Mouse (Mus musculus) right cerebral cortex, postnatal 36 days (tissue): ENCODE data around the gene Dicer1.
"Not testable (repeated sequence)": the region's sequence is repeated elsewhere in the genome, so short reads cannot be mapped to it uniquely, and the experiment has no call there.

Experiments used
- DNase-seq, 2 experiments: peaks; one replicate each; pipeline ENCODE4 v3.0.0; 2022; ENCODE audit warnings: low spot score in 2 of 2, mixed read lengths in 1 of 2

Dicer1 gene

GRCm38 (mm10) chr12:104740841-104741787 is 10.6 kb downstream of the Dicer1 start:
- no peak for DNase-seq

- no peak for DNase-seq
These were observed 12.8 kb downstream of the Dicer1 start for GRCm38 (mm10) chr12:104738931-104739330.

- DNase-seq = no peak
These were observed 13.3 kb downstream of the Dicer1 start for GRCm38 (mm10) chr12:104738446-104738845.

DNA sequence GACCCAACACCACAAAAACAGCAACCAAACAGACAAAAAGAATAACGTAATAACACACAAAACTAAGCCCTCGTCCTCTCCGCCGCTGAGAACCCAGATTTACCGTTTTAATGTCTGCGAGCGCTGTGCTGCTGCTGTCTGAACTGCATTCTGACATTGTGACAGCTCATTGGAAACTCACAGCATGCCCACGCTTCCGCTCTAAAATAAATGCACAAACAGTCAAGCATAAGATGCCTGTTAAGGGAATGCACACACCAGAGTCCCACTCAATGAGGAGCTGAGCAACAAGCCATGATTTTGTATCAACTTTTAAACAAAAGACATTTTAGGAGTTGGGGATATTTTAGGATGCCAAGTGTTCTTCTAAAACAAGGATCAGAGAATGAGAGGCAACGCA is 14.1 kb downstream of the Dicer1 start:
- peak; percentile 38 to 62 for DNase-seq

DNA sequence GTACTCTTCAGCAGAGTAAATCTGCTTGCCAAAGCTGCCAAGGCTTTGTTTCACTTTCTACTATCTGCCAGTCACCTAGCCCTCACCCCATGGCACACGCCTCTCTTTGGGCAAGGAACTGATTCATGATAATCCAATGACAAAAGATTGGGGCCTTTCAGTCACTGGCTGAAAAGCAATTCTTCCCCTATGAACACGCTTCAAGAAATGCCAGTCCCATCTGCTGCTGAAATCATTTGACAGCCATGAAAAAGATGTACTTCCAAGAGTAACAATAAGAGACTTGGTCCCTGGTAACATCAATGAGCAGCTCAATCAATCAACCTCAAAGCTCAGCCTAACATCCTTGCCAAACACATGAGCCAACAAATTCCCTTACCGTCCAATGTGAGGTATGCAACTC is 15.8 kb downstream of the Dicer1 start:
- DNase-seq = no peak

DNA sequence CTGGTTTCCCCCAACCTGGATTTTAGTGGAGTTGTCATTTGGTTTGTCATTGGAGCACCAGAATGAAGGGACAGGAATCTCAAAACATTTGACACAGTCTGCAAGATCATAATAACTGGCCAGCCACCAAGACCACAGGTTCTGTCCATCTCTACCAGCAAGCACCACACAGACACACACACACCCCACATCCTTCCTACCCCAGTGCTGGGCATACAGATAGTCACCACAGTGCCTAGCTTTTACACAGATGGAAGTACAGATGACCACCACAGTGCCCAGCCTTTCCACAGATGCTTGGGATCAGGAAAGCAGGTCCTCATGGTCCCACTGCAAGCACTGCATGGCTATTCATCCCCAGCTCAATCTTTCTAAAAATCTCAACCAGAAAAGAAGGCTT is 18.6 kb downstream of the Dicer1 start:
- no peak for DNase-seq

DNA sequence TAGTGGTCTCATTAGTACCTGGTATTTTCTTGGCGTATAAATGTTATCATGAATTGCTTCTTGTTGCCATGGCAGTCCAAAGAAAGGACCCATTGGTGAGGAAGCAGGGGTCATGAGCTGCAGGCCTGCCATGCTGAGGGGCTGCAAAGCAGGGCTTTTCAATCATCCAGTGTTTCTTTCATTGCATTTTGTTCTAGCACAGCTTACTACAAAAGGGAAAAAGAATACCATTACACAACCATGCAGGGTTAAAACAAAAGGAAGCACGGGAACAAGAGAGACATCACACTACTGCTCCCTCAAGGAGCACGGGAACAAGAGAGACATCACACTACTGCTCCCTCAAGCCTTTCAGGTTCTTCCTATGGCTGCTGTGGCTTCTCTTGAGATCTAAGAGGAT is 20.0 kb downstream of the Dicer1 start:
- DNase-seq = no peak

DNA sequence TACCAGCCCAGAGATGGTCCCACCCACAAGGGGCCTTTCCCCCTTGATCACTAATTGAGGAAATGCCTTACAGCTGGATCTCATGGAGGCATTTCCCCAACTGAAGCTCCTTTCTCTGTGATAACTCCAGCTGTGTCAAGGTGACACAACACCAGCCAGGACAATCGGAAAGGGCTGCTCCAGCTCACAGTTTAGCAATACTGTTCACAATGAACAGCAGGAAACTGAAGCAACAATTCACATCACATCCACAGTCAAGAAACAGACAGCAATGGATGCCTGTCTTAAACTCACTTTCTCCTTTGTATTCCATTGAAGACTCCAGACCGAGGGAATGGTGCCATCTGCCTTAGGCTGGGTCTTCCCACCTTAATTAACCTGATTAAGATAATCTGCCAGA is 25.3 kb downstream of the Dicer1 start:
- DNase-seq = not testable (repeated sequence)

DNA sequence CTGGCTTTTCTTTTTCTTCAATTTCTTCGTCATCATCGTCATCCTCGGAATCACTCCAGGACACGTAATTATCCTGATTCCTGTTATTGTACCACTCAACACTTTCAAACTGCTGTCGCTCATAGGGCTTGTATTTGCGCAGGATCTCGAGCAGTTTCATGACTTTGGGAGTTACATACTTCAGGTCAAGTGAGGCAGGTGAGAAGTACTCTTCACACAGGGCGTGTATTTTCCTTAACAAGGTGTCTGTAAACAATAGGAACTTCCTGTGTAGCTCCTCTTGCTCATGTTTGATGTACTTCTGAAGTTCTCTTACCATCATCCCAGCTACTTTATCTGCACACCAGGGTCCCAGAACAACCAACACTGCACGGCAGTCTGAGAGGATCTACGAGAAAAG is 29.7 kb downstream of the Dicer1 start:
- DNase-seq = no peak

DNA sequence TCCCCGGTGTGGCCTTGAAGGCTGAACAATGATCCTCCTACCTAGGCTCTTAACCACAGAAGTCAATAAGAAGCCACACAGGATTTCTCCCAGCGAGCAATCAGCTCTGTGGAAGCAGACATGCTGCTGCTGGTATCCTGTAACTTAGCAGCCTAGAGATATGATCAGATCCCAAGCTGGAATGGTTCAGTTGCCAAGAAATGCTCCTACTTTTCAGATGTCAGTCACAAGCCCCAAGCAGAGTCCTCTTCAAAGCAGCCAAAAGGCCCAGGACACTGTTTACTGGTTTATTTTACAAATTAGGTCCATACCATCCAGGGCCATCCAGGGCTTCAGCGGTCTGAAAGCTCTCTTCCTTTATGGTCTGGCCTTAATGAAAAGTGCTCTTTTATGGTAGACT is 30.7 kb downstream of the Dicer1 start:
- DNase-seq = no peak

DNA sequence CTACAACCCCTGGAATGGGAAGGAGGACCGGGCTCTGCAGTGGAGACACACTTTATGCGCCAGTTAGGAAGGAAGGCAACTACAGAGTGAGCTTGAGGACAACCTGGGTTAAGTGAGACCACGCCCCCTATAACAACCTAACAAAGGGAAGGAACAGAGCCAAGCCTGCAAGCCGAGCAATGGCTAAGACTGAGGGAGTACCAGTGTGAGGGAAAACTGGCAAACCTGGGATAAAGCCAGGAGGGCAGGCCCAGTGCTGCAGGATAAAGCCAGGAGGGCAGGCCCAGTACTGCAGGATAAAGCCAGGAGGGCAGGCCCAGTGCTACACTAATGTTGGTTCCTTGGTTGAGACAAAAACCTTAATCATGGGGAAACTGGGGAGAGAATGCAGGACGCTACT is 32.8 kb downstream of the Dicer1 start:
- DNase-seq = no peak

- DNase-seq = no peak
These were observed 35.3 kb downstream of the Dicer1 start for GRCm38 (mm10) chr12:104716409-104716808.

- DNase-seq = no peak
These were observed 36.3 kb downstream of the Dicer1 start for GRCm38 (mm10) chr12:104715453-104715852.

DNA sequence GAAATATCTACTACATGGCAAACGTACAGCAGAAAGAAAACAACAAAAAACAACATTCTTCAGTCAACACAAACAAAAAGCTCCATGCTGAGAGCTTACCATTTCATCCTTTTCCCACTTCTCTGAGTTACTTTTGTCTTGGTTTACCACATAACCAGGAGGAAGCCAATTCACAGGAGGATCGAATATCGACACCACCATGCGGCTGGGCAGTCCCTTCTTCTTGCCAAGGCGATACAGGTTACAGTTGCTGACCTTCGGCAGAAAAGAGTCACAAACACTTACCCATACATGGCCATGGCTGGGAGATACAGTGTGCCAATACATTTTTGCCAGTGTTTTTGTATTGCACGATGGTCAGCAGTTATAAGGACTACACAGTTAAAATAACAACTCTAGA is 51.5 kb downstream of the Dicer1 start:
- DNase-seq = no peak

DNA sequence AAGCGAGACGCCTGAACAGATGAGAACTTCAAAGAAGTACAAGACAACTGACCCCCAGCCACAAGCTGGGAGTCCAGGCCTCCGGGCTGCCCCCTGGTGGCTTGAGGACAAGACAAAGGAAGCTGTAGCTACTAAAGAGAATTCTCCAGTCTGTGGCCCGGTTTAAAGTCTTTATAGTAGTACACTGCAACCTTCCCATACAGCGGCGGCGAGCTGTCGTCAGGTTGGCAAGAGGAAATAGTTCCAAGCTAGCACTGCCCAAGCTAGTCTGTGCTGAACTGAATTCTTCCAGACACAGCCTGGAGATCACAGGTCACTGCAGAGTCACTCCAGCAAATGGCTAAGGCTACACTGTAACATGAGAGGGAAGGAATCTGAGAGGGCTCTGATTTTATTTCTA is 52.0 kb downstream of the Dicer1 start:
- DNase-seq = no peak

GRCm38 (mm10) chr12:104695514-104695913 is 56.2 kb downstream of the Dicer1 start:
- DNase-seq = no peak

GRCm38 (mm10) chr12:104692864-104693263 is 58.9 kb downstream of the Dicer1 start:
- DNase-seq = no peak

GRCm38 (mm10) chr12:104690412-104690811 is 61.3 kb downstream of the Dicer1 start:
- no peak for DNase-seq

GRCm38 (mm10) chr12:104688870-104689269 is 62.9 kb downstream of the Dicer1 start:
- no peak for DNase-seq

DNA sequence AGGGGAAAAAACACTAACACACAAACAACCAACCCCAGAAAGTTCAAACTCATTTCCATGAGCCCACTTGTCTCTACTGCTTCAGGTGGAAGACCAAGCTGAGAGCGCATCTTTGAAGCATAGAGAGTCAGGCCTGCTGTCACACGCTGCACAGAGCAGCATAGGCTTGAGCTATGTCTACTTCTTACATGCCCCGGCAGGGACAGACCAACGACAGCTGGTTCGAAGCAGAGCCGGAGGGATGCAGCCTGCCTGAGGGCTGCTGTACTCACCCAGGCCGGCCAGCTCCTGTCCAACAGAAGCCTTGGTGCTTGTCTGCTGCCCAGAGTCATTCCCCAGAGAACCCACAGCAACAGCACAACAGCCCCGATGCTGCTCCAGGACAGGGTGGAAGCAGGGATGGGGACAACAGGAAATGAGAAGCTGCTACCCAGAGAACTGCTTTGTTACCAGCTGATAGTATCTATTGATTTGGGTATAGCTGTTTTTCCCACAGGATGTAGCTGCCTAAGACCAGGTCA is 67.3 kb downstream of the Dicer1 start:
- DNase-seq = no peak

DNA sequence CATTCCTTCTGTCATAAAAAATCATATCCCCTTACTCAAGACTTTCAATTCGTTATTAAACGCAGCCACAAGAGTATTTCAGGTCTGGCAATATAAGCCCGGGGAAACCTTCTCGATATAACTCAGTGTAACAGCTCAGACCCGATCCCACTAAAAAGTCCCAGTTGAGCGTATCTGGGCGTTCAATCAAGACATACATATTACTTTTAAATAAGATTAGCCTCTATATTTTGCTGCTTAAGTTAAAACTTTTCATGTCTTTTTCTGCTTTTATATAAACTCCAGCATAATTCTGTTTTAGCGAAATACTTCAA is 72.0 kb downstream of the Dicer1 start:
- no peak for DNase-seq

DNA sequence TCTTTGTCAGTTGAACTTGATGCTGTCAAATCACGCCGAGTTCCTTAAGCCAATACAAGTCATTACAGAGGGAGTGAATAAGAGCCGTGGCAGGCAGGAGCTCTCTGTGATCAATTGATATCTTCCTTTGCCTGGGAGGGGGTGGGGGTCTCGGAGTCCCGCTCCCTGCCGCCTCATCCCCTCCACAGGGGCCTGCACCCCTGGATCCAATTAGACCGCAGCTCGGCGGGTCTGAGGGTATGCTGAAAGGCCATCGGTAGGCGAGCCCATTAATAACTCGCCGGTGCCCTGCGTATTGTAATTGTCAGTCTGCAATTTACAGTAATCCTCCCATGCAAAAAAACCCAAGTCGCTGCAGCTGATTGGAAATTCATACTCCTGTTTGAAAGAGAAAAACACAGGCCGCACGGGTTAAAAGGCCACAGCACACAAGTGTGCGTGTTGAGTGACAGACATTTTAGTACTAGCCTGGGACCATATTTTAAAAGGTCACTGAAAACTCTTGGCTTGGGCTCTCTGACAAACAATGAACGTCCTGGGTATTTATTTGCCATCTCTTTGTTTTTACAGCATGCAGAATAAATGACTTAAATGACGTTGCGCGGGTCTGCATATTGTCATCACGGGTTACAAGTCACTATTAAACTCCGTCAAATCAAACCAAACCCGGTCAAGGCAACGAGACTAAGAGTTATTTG is 72.5 kb downstream of the Dicer1 start:
- DNase-seq = no peak

DNA sequence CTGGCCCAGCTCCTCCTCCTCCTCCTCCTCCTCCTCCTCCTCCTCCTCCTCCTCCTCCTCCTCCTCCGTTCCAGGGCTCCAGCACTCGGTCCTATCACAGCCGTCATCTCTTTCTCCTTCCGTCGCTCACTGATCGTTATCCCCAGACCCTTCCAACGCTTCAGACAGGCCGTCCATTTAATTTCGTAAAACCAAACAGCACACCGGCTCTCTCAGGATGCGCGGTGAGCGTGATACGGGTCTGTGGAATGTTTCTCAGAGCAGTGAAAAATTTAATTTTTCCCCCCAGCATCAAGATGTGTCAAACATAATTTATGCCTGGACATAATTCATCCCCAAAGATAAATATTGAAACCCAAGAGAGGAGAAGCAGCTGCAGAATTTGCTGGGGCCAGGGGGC is 73.3 kb downstream of the Dicer1 start:
- no peak for DNase-seq
